ENCODE assay signal across 8 mouse cellular contexts in the genomic region with DNA sequence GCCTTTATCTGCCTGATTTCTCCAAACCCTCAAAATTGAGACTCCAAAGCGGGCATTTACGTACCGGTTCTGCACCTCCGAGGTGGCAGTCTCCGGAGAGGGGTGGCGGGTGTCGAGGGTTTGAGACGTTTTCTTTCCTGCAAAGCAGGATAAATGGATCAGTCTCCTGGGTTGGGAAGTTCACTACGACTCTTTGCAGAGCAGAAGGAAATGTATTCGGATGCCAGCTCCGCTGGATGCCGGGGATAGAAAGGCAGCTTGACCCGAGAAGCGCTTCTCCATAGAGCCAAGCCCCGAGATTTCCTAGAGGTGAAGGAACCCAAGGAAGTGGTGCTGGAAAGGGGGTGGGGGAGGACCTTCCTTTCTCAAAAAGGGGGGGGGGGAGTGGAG. TPM values are rescaled to one million over a fixed set of nuclear protein-coding genes. Genes with fewer than 3 reads are reported as not detected.
DNase-seq lines count a peak whose midpoint lies in the region; ATAC-seq and TF ChIP-seq lines count a peak whose summit lies in the region.

No protein-coding gene starts in this region.

- peaks cover 30% of the 10 kb centered on the region for H3K27me3 ChIP-seq in lung, embryonic 14.5 days (ENCODE audit: insufficient read depth, low read length)
- H3K27me3 ChIP-seq in intestine, embryonic 15.5 days (replicated peaks) = peaks cover 33% of the 10 kb centered on the region
- H3K27me3 ChIP-seq in stomach, embryonic 14.5 days (ENCODE audit: control insufficient read depth, insufficient read depth, low read length) = peaks cover 14% of the 10 kb centered on the region; the same call in 1 of the 2 replicates

- H3K36me3 ChIP-seq in lung, embryonic 14.5 days (ENCODE audit: insufficient read depth) = no peaks in the 10 kb centered on the region
- no peaks in the 10 kb centered on the region for H3K36me3 ChIP-seq in intestine, embryonic 15.5 days
- no peaks in the 10 kb centered on the region for H3K36me3 ChIP-seq in stomach, embryonic 14.5 days (ENCODE audit: control insufficient read depth, insufficient read depth, low read length)

- no peak for TF ChIP-seq CTCF in lung, embryonic 14.5 days (IDR thresholded peaks at IDR 0.05; ENCODE audit: low read depth)

- DNase-seq in cerebellum, adult 11-12 months = peak; percentile 3
- DNase-seq in cerebellum, adult 8-10 months = no peak
- DNase-seq in lung, embryonic 14.5 days = peak; percentile 39
- no peak for DNase-seq in lung, postnatal 4 days
- DNase-seq in yolk sac, embryonic 10.5 days (ENCODE audit: low spot score) = no peak
- DNase-seq in lung, adult 18-20 months = no peak

- H3K27ac ChIP-seq in lung, embryonic 14.5 days (ENCODE audit: low read depth) = no peak overlapping the region
- H3K27ac ChIP-seq in intestine, embryonic 15.5 days = no peak overlapping the region
- no peak overlapping the region for H3K27ac ChIP-seq in stomach, embryonic 14.5 days (ENCODE audit: low read length)

- ATAC-seq in lung, embryonic 14.5 days (ENCODE audit: insufficient read depth) = 0 out of 2 replicates have a peak, but pooled peaks have one; percentile 19
- peak; percentile 32; the same call in 1 of the 2 replicates for ATAC-seq in intestine, embryonic 15.5 days
- no peak for ATAC-seq in stomach, embryonic 14.5 days (ENCODE audit: insufficient number of reproducible peaks, insufficient read depth, low FRiP score, low read depth)

- no peaks in the 10 kb centered on the region for H3K4me1 ChIP-seq in lung, embryonic 14.5 days (ENCODE audit: insufficient read depth)
- H3K4me1 ChIP-seq in intestine, embryonic 15.5 days (replicated peaks) = peaks cover 9% of the 10 kb centered on the region
- no peaks in the 10 kb centered on the region for H3K4me1 ChIP-seq in stomach, embryonic 14.5 days (ENCODE audit: control insufficient read depth, insufficient read depth, low read length)

- H3K4me3 ChIP-seq in lung, embryonic 14.5 days (ENCODE audit: low read depth, low read length) = peak overlapping the region; percentile 41
- H3K4me3 ChIP-seq in intestine, embryonic 15.5 days (replicated peaks) = peak overlapping the region; percentile 44
- peak overlapping the region; percentile 36 for H3K4me3 ChIP-seq in stomach, embryonic 14.5 days (ENCODE audit: low read depth, low read length)

- peak overlapping the region; percentile 78 for H3K4me2 ChIP-seq in lung, embryonic 14.5 days
- peak overlapping the region; percentile 96 for H3K4me2 ChIP-seq in intestine, embryonic 15.5 days (replicated peaks)
- H3K4me2 ChIP-seq in stomach, embryonic 14.5 days (replicated peaks; ENCODE audit: low read depth, low read length) = peak overlapping the region; percentile 88

- H3K9ac ChIP-seq in lung, embryonic 14.5 days = no peak overlapping the region
- no peak overlapping the region for H3K9ac ChIP-seq in intestine, embryonic 15.5 days
- H3K9ac ChIP-seq in stomach, embryonic 14.5 days (replicated peaks; ENCODE audit: low read depth, low read length) = no peak overlapping the region

- WGBS in lung, embryonic 14.5 days = 1% methylated on average over 15 of the region's 15 CpGs
- under 1% methylated on average over 15 of the region's 15 CpGs for WGBS in intestine, embryonic 15.5 days
- WGBS in stomach, embryonic 14.5 days = 1% methylated on average over 15 of the region's 15 CpGs

- H3K9me3 ChIP-seq in lung, embryonic 14.5 days (ENCODE audit: low read depth, low read length) = no peaks in the 10 kb centered on the region
- no peaks in the 10 kb centered on the region for H3K9me3 ChIP-seq in intestine, embryonic 15.5 days
- H3K9me3 ChIP-seq in stomach, embryonic 14.5 days (ENCODE audit: control insufficient read depth, low read depth, low read length) = no peaks in the 10 kb centered on the region

RNA-seq across cellular contexts. Expression of gene Grin2b, which starts 0.5 kb away (rescaled TPM):
- 0.47 and 0.82 TPM in 2 replicates for polyA plus RNA-seq in lung, embryonic 14.5 days (2014; fragmentation: Nextera tagmentation; extraction: Ambion mirVana)
- 0.10 and 0.60 TPM in 2 replicates for polyA plus RNA-seq in intestine, embryonic 15.5 days (2015; fragmentation: Nextera tagmentation; extraction: Ambion mirVana)
- polyA plus RNA-seq in stomach, embryonic 14.5 days (2014; fragmentation: Nextera tagmentation; extraction: Ambion mirVana) = 1.8 and 2.7 TPM in 2 replicates

Comparison
In these comparisons a context has a peak if more than half of its experiments do, and no peak if none do; other contexts are left out.
1. DNase-seq: peak in cerebellum, adult 11-12 months (single experiment) and lung, embryonic 14.5 days (single experiment); none in cerebellum, adult 8-10 months (single experiment), lung, postnatal 4 days (0 of 2), yolk sac, embryonic 10.5 days (single experiment) and lung, adult 18-20 months (0 of 2).
2. Peak in every context shown above with its lines, with median percentiles within 50 percentile points of each other: H3K4me2 ChIP-seq and H3K4me3 ChIP-seq.